Mouse (Mus musculus): ENCODE results near the gene Anxa9. TPM values are rescaled to one million over a fixed set of nuclear protein-coding genes. Genes with fewer than 3 reads are reported as not detected.

The Anxa9 gene
- polyA plus RNA-seq, 1 experiment from 2014 or later = 6.8 TPM

- H3K9ac ChIP-seq (ENCODE audit: low read length) = peak overlapping the region; percentile 89
- peak overlapping the region; percentile 99 for H3K27ac ChIP-seq (ENCODE audit: low read length)
- H3K36me3 ChIP-seq (ENCODE audit: control insufficient read depth, insufficient read depth, low read length) = 0 out of 2 replicates have a peak, but pooled peaks cover under 1% of the 10 kb centered on the region
- peak overlapping the region; percentile 95 for H3K4me2 ChIP-seq (ENCODE audit: low read depth, low read length)
- H3K4me1 ChIP-seq (ENCODE audit: control insufficient read depth, insufficient read depth, low read length) = peaks cover 18% of the 10 kb centered on the region
- WGBS = under 1% methylated on average over 51 of the region's 51 CpGs
- peak overlapping the region; percentile 83 for H3K4me3 ChIP-seq (replicated peaks; ENCODE audit: low read length)
- no peaks in the 10 kb centered on the region for H3K9me3 ChIP-seq (replicated peaks; ENCODE audit: control insufficient read depth, low read length)
- no peaks in the 10 kb centered on the region for H3K27me3 ChIP-seq (ENCODE audit: control insufficient read depth, insufficient read depth, low read length)
- peak; percentile 73 for ATAC-seq (ENCODE audit: insufficient read depth, low FRiP score)
Measured at GRCm38 (mm10) chr3:95282865-95283588, 23.9 kb downstream of the Anxa9 start.

DNA sequence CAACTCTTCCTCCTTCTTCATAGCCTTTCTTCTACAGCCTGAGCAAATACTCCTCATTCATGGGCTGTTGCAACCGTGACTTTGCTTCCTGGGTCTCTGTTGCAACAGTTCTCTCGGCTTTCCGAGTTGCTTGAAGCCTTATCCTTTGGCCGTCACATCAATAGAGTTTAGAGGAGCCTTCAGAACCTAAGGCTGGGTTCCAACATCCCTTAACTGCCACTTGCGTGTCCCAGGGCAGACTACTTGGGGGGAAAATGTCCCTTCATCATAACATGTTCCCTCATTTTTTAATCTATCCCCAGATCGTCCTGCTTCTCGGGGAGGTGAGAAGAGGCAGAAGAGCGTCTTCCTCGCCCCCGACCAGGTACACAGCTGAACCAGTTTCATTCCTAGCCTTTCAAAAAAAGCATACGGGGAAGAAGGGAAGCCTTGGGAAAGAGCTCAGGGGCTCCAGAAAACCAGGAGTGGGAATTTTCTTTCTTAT, 24.6 kb downstream of the Anxa9 start:
- under 1% methylated on average over 11 of the region's 11 CpGs for WGBS
- Histone ChIP-seq H3K27me3 (ENCODE audit: control insufficient read depth, insufficient read depth, low read length) (no peaks in the 10 kb centered on the region), H3K9ac (ENCODE audit: low read length) (peak overlapping the region; percentile 89), H3K4me3 (replicated peaks; ENCODE audit: low read length) (peak overlapping the region; percentile 83), H3K9me3 (replicated peaks; ENCODE audit: control insufficient read depth, low read length) (no peaks in the 10 kb centered on the region), H3K36me3 (ENCODE audit: control insufficient read depth, insufficient read depth, low read length) (no peaks in the 10 kb centered on the region), H3K27ac (ENCODE audit: low read length) (peak overlapping the region; percentile 99), H3K4me1 (ENCODE audit: control insufficient read depth, insufficient read depth, low read length) (peaks cover 20% of the 10 kb centered on the region), H3K4me2 (ENCODE audit: low read depth, low read length) (peak overlapping the region; percentile 95)
- ATAC-seq (ENCODE audit: insufficient read depth, low FRiP score) = 0 out of 2 replicates have a peak, but pooled peaks have one; percentile 0

- peak within 1 kb of the TSS; percentile 95 for H3K4me2 ChIP-seq (ENCODE audit: low read depth, low read length)
- peak; percentile 91 for ATAC-seq (ENCODE audit: insufficient read depth, low FRiP score)
- no peaks in the 10 kb centered on the region for H3K27me3 ChIP-seq (ENCODE audit: control insufficient read depth, insufficient read depth, low read length)
- H3K9me3 ChIP-seq (replicated peaks; ENCODE audit: control insufficient read depth, low read length) = no peaks in the 10 kb centered on the region
- peak within 1 kb of the TSS; percentile 99 for H3K27ac ChIP-seq (ENCODE audit: low read length)
- H3K4me3 ChIP-seq (replicated peaks; ENCODE audit: low read length) = peak within 1 kb of the TSS; percentile 83
- H3K9ac ChIP-seq (ENCODE audit: low read length) = peak within 1 kb of the TSS; percentile 90
- peaks cover 24% of the 10 kb centered on the region for H3K4me1 ChIP-seq (ENCODE audit: control insufficient read depth, insufficient read depth, low read length)
- H3K36me3 ChIP-seq (ENCODE audit: control insufficient read depth, insufficient read depth, low read length) = no peaks in the 10 kb centered on the region
- under 1% methylated on average over 53 of the region's 53 CpGs for WGBS
Measured at GRCm38 (mm10) chr3:95281216-95282126, 25.5 kb downstream of the Anxa9 start, which contains the start of the genes Mindy1 and Prune1. Gene Mindy1, plus strand, starts transcription at chr3:95281345. Gene Prune1, minus strand, starts transcription at chr3:95282076.

DNA sequence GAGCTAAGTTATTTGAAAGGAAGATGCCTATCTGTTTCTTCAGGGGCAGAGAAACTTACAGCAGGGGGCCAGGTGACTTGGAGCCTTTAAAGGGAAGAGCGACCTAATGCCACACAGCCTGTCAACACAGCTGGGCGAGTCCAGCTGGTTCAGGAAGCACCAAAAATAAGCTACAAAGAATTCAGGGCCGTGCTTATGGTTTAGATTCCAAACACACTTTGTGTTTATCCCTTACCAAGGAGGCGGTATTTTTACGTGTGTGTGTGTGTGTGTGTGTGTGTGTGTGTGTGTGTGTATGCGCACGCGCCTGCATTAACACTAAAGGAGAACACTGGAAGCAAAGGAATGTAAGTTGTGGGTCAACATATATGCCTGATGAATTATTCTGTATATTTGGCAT, 26.2 kb downstream of the Anxa9 start:
- Histone ChIP-seq H3K4me3 (replicated peaks; ENCODE audit: low read length) (peak overlapping the region; percentile 83), H3K36me3 (ENCODE audit: control insufficient read depth, insufficient read depth, low read length) (no peaks in the 10 kb centered on the region), H3K27ac (ENCODE audit: low read length) (peak overlapping the region; percentile 94), H3K9ac (ENCODE audit: low read length) (peak overlapping the region; percentile 90), H3K27me3 (ENCODE audit: control insufficient read depth, insufficient read depth, low read length) (no peaks in the 10 kb centered on the region), H3K9me3 (replicated peaks; ENCODE audit: control insufficient read depth, low read length) (no peaks in the 10 kb centered on the region), H3K4me2 (ENCODE audit: low read depth, low read length) (peak overlapping the region; percentile 95), H3K4me1 (ENCODE audit: control insufficient read depth, insufficient read depth, low read length) (peaks cover 24% of the 10 kb centered on the region)
- WGBS = 6% methylated on average over 8 of the region's 8 CpGs
- ATAC-seq (ENCODE audit: insufficient read depth, low FRiP score) = no peak

DNA sequence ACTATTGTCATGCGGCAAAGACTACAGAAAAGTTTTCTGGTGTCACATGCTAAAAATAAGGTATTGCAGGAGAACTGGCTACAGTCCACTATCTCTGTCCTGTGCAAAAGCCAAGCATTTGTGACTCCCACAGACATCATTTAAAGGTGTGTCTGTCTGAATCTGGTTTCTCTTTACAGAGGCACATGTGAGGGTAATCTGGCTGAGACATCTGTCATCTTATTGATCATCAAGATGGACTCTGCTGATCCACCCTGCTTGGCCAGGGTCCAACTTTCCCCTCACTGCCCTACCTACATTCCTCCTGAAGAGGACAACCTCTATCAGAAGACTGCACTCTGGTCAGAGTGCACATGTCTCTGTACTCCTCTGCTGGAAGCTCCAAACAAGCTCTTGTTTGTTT, 29.8 kb downstream of the Anxa9 start:
- no peak overlapping the region for H3K4me3 ChIP-seq (replicated peaks; ENCODE audit: low read length)
- H3K27ac ChIP-seq (ENCODE audit: low read length) = 0 out of 2 replicates have a peak overlapping the region, but pooled peaks have one; percentile 10
- H3K36me3 ChIP-seq (ENCODE audit: control insufficient read depth, insufficient read depth, low read length) = no peaks in the 10 kb centered on the region
- no peak overlapping the region for H3K4me2 ChIP-seq (ENCODE audit: low read depth, low read length)
- H3K4me1 ChIP-seq (ENCODE audit: control insufficient read depth, insufficient read depth, low read length) = peaks cover 10% of the 10 kb centered on the region
- H3K9me3 ChIP-seq (replicated peaks; ENCODE audit: control insufficient read depth, low read length) = no peaks in the 10 kb centered on the region
- WGBS = 84% methylated on average over 1 of the region's 1 CpGs
- no peak overlapping the region for H3K9ac ChIP-seq (ENCODE audit: low read length)
- H3K27me3 ChIP-seq (ENCODE audit: control insufficient read depth, insufficient read depth, low read length) = no peaks in the 10 kb centered on the region
- no peak for ATAC-seq (ENCODE audit: insufficient read depth, low FRiP score)

DNA sequence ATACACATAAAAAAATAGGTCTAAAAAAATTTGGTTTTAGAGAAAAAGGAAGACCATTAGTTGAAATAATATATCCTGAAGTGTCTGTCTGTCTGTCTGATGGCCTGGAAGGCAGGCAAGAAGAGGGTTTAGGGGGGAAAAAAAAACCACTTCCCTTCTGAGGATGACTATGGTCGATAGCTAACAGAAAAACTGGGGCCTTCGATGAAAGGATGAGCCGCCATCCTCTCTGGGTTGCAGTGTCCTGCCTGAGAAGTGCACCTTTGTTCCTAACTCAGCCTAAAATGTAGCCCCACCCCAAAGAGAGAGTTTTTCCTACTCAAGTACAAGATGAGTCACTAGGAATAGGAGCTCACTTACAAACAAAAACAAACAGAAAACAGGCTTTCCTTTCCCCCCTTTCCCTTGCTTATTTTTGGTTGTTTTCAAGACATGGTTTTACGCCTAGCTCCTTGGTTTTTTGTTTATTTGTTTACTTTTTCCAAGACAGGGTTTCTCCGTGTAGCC, 30.5 kb downstream of the Anxa9 start:
- H3K4me2 ChIP-seq (ENCODE audit: low read depth, low read length) = no peak overlapping the region
- 68% methylated on average over 5 of the region's 5 CpGs for WGBS
- H3K4me3 ChIP-seq (replicated peaks; ENCODE audit: low read length) = no peak overlapping the region
- H3K9me3 ChIP-seq (replicated peaks; ENCODE audit: control insufficient read depth, low read length) = no peaks in the 10 kb centered on the region
- H3K9ac ChIP-seq (ENCODE audit: low read length) = no peak overlapping the region
- H3K27me3 ChIP-seq (ENCODE audit: control insufficient read depth, insufficient read depth, low read length) = no peaks in the 10 kb centered on the region
- ATAC-seq (ENCODE audit: insufficient read depth, low FRiP score) = no peak
- H3K27ac ChIP-seq (ENCODE audit: low read length) = no peak overlapping the region
- H3K4me1 ChIP-seq (ENCODE audit: control insufficient read depth, insufficient read depth, low read length) = peaks cover 10% of the 10 kb centered on the region
- H3K36me3 ChIP-seq (ENCODE audit: control insufficient read depth, insufficient read depth, low read length) = no peaks in the 10 kb centered on the region

- H3K36me3 ChIP-seq (ENCODE audit: control insufficient read depth, insufficient read depth, low read length) = no peaks in the 10 kb centered on the region
- no peak overlapping the region for H3K9ac ChIP-seq (ENCODE audit: low read length)
- WGBS = 66% methylated on average over 6 of the region's 6 CpGs
- H3K4me1 ChIP-seq (ENCODE audit: control insufficient read depth, insufficient read depth, low read length) = peaks cover 6% of the 10 kb centered on the region; the same call in 1 of the 2 replicates
- no peaks in the 10 kb centered on the region for H3K9me3 ChIP-seq (replicated peaks; ENCODE audit: control insufficient read depth, low read length)
- H3K27ac ChIP-seq (ENCODE audit: low read length) = no peak overlapping the region
- no peak for ATAC-seq (ENCODE audit: insufficient read depth, low FRiP score)
- no peak overlapping the region for H3K4me2 ChIP-seq (ENCODE audit: low read depth, low read length)
- no peaks in the 10 kb centered on the region for H3K27me3 ChIP-seq (ENCODE audit: control insufficient read depth, insufficient read depth, low read length)
- H3K4me3 ChIP-seq (replicated peaks; ENCODE audit: low read length) = no peak overlapping the region
Measured at GRCm38 (mm10) chr3:95275161-95275560, 31.8 kb downstream of the Anxa9 start.

DNA sequence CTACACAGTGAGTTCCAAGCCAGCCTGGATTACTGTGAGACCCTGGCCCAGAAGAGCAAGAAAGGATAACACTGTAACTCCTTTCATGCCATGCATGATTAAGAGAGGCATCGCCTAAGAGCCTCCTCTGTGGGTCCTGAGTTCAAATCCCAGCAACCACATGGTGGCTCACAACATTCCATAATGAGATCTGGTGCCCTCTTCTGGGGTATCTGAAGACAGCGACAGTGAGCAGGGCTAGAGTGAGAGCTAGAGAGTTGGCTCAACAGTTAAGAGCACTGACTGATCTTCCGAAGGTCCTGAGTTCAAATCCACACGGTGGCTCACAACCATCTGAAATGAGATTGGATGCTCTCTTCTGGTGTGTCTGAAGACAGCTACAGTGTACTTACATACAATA, 32.5 kb downstream of the Anxa9 start:
- H3K9ac ChIP-seq (ENCODE audit: low read length) = no peak overlapping the region
- ATAC-seq (ENCODE audit: insufficient read depth, low FRiP score) = no peak
- no peak overlapping the region for H3K27ac ChIP-seq (ENCODE audit: low read length)
- no peak overlapping the region for H3K4me3 ChIP-seq (replicated peaks; ENCODE audit: low read length)
- no peaks in the 10 kb centered on the region for H3K9me3 ChIP-seq (replicated peaks; ENCODE audit: control insufficient read depth, low read length)
- H3K4me2 ChIP-seq (ENCODE audit: low read depth, low read length) = no peak overlapping the region
- H3K4me1 ChIP-seq (ENCODE audit: control insufficient read depth, insufficient read depth, low read length) = peaks cover 6% of the 10 kb centered on the region; the same call in 1 of the 2 replicates
- 94% methylated on average over 4 of the region's 4 CpGs for WGBS
- no peaks in the 10 kb centered on the region for H3K27me3 ChIP-seq (ENCODE audit: control insufficient read depth, insufficient read depth, low read length)
- H3K36me3 ChIP-seq (ENCODE audit: control insufficient read depth, insufficient read depth, low read length) = no peaks in the 10 kb centered on the region

All from stomach, embryonic 16.5 days (tissue).